Mouse (Mus musculus) embryo, embryonic 11 days (tissue): Measurements from ENCODE around the gene Ces3b.
A peak's percentile ranks its signal among the peaks of the same experiment; 100 is the strongest.
"Not testable (repeated sequence)": the region's sequence is repeated elsewhere in the genome, so short reads cannot be mapped to it uniquely, and the experiment has no call there.

Experiments used
- DNase-seq: peaks from one replicate; pipeline ENCODE4 v3.0.0-alpha.2; 2015

Gene Ces3b

GRCm38 (mm10) chr8:105083449-105084050 is at the start of gene Ces3b:
TSS of gene Ces3b (plus strand) at chr8:105083753.
- no peak for DNase-seq

- no peak for DNase-seq
These were observed 40.0 kb upstream of the Ces3b start for GRCm38 (mm10) chr8:105043510-105043909.

GRCm38 (mm10) chr8:105045824-105046401 is 37.6 kb upstream of the Ces3b start:
- no peak for DNase-seq

DNA sequence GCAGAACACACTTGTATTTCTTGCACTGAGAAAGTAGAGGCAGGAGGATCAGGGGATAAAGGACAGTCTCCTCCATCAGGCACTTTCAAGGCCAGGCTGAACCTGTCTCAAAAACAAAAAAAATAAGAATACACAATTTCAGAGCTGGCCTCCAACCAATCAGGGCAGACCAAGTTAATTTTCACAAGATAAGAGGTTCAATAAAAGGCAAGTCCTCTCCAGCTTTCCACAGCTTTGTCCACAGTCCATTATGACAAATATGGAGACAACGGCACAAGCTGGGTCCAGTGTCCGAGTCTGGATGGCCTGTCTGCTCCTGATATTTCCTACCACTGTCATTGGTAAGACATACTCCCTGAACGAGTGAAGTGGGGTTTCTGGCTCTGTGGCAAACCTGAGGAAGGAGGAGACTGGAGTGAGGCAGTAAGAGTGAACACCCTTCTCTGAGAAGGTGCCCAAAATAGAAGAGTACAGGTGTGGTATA is 35.1 kb upstream of the Ces3b start, which contains the start of gene Ces3a:
Gene Ces3a (plus strand): TSS at position 231 of the 484 bp plus-strand sequence.
- DNase-seq = no peak

DNA sequence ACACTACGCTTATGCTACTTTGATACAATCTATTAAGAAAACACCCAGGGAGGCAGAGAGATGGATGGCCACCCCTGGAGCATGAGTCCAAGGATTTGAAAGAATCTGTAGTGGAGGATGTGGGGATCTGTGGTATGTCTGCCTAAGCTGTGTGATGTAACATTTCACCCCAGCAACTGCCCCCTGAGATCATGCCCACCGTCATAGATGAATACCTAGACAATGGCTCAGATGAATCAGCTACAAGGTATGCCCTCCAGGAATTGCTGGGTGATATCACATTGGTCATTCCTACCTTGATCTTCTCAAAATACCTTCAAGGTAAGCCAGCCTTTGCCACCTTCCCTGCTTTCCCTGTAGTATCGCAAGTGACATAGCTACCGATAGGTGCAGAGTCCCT is 27.3 kb upstream of the Ces3b start:
- no peak for DNase-seq

DNA sequence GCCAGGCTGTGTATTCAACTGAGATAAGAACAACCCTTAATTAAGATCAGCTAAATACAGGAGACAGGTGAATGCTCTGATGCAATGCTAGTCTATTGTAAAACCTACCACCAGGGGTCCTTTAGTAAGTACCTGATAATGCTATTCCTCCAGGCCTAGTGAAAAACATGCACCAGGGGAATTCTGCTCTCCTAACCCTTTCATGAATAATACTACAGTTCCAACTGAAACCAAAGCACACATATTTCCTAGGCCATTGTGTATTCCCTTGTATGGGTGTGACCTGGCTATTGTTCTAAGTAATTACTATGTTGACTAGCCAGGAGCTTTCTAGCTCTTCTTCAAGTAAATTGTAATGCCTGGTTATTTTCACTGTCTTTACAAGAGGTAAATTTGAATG is 23.5 kb upstream of the Ces3b start:
- no peak for DNase-seq

DNA sequence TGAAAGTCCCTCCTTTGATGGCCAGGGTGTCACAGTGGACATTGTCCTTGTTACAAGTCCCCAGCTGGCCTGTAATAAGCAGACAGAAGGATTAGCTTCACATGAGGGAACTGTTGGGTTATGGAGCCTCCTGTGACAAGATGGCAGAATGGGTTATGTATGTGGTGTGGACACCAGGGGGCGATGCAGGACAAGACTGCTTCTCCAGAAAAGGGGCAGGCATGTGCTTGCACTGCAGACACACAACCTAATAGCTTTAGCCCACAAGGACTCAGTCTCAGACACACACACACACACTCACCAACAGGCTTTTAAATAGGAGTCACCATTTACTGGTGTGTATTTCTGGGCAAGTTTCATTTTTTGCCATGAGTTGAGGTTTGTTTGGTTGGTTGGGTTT is 16.8 kb upstream of the Ces3b start:
- DNase-seq = peak; percentile 67

DNA sequence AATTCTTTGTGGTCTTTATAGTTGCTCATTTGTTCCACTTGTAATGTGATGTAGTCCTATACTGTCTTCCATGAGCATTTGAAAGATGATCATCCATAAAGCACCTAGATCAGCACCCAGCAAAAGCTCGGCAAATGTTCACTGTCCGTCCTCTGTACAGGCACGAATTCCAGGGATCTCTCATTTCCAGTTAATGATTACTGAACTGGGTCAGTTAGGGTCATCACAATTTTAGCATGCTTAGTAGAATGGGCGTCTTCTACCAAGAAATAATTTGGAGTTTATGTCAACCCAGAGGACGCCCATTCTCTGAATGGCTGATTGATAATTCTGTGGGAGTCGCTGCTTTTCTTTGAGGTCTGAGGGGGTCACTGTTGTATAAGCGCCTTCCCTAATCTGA is 15.6 kb upstream of the Ces3b start:
- not testable (repeated sequence) for DNase-seq

DNA sequence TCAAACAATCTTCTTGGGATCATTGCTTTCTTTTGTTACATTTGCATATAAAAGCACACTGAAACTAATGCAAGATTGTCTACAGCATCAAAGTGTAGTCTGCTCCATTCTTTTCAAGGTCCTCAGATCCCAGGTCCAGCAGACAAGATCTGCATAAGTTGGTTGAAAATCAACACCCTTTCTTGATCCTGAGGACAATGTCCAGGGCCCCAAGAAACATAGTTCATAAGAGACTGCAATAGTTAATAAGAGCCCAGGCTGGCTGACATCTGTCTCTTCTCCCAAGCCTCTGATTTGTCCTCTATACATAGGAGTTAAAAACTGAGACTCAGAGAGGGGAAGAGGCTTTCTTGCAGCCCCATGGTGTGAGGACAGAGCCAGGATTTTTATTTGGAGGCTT is 14.6 kb upstream of the Ces3b start:
- DNase-seq = no peak

- DNase-seq = no peak
These were observed 7.0 kb upstream of the Ces3b start for GRCm38 (mm10) chr8:105076601-105077000.

DNA sequence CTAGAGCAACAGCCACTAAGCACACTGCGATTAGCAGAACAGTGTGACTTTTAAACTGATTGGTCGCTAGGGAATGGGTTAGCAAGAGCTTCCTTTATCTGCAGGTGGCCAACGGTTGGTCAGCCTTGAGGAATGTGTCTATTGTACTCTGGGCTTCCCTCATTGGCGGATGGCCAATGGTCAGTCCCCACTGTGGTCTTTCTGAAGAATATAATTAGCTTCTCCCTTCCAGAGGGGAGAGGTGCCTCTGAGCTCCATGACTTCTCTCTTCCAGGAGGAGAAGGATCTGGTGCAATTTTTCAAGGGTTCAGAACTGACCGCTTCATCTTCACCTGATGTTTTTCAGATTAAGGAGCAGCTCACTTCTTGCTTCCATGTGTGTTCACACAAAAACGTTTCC is 6.5 kb upstream of the Ces3b start:
- no peak for DNase-seq

GRCm38 (mm10) chr8:105078591-105078990 is 5.0 kb upstream of the Ces3b start:
- DNase-seq = no peak

DNA sequence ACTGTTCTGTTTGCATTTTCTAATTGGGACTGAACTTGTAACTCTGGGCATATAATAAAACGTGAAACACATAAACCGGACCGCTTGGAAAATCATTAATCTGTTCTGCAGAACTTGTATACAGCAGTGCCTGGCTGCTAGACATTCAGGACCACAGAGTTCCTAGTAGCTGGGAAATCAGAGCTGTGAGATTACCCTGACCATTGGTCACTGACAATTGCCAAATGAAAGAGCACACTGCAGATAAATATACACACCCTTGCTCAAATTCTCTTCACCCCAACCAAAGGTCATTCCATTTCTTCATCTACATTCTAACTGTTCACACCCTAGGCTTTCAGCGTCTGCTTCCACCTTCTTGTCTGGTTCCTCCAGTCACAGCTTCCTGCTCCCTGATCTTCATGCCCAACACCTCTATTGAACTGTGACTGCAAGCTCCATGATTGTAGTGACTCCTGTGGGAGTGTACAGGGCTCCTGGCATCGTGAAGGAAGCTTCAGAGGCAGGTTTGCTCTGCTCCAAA is 2.7 kb upstream of the Ces3b start:
- no peak for DNase-seq

DNA sequence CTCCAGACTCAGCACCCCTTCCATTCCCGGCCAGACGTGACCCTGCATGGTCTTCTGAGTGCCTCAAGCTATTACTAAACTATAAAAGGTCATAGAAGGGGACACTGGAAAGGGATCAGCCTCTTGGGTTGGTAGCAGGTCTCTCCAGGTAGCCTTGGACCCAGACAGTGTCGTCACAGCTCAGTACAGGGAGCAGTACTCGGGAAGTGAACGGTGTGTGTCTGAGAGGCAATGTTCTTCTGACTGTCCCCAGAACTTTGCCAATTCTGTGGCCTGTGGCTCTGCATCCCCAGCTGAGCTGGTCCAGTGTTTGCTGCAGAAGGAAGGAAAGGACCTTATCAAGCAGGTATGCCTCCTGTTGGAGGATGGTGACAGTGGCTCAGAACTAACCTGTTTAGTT is 4.6 kb downstream of the Ces3b start:
- DNase-seq = not testable (repeated sequence)

DNA sequence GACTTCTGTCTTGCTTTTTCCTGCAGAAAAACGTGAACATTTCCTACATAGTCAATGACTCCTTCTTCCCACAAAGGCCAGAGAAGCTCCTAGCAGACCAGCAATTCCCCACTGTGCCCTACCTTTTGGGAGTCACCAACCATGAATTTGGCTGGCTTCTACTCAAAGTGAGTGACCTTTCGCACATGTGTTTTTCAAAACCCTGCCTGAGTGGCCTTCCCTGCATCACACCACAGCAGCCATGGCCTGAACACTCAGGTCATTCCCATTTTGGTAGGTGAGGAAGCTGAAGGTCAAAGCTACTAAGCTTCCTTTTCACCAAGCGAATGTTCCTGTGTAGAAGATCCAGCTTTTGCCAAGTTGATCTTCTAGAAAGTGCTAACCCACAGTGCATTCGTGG is 5.0 kb downstream of the Ces3b start:
- no peak for DNase-seq

GRCm38 (mm10) chr8:105093992-105094391 is 10.4 kb downstream of the Ces3b start:
- no peak for DNase-seq

- not testable (repeated sequence) for DNase-seq
These were observed 18.7 kb downstream of the Ces3b start for GRCm38 (mm10) chr8:105102101-105102785.

DNA sequence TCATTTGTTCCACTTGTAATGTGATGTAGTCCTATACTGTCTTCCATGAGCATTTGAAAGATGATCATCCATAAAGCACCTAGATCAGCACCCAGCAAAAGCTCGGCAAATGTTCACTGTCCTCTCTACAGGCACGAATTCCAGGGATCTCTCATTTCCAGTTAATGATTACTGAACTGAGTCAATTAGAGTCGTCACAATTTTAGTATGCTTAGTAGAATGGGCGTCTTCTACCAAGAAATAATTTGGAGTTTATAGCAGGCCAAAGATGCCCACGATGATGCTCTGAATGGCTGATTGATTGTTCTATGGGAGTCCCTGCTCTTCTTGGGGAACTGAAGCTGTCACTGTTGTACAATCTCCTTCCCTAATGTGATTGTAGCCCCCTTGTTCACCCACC is 20.1 kb downstream of the Ces3b start:
- DNase-seq = not testable (repeated sequence)

GRCm38 (mm10) chr8:105104220-105104619 is 20.7 kb downstream of the Ces3b start:
- no peak for DNase-seq

DNA sequence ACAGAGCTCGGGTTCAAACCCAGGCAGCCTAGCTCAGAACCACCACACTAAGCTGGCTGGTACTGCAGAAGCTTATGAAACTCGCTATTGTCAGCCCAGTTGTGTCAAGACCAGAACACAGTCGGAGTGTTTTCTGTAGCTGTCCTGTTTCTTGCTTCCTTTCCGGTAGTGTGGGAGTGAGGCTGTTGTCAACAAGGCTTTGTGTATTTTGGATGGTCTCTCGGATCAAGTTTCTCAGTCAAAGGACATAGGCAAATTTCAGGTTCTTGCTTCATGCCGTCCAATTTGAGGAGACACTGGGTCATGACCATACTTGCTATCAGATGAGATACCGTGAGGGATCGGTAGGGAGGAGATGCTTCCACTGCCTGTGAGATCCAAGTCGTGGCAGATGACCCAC is 46.3 kb downstream of the Ces3b start:
- DNase-seq = no peak

DNA sequence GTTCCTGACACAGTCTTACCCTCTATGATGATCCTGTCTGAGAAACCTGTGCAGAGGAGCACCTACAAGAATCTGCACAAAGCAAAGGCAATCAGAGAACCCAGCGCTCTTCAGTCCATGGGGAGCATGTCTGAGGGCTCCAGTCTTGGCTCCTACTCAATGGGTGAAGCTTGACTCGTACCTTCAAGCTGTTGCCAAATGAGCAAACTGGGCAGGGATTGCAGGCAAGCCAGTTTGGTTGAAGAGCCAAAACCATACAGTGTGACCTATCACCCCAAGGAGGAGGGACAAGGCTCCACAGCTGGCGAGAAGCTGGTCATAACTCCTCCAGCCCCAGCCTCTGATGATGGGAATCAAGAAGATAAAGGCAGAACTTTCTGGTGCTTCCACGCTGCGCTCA is 48.0 kb downstream of the Ces3b start, which contains the start of gene Ces4a:
Gene Ces4a (plus strand): TSS at position 292 of the 400 bp plus-strand sequence.
- no peak for DNase-seq

- DNase-seq = peak; percentile 49
These were observed 54.9 kb downstream of the Ces3b start for GRCm38 (mm10) chr8:105138423-105138822.

- no peak for DNase-seq
These were observed 58.8 kb downstream of the Ces3b start for GRCm38 (mm10) chr8:105142395-105142794.
